In genomic region chr6:70954040-70954439, GRCm38 (mm10) we compare ENCODE assay signal across 9 mouse cellular contexts. TPM values are rescaled to one million over a fixed set of nuclear protein-coding genes. Genes with fewer than 3 reads are reported as not detected.
A peak's percentile ranks its signal among the peaks of the same experiment; 100 is the strongest.
DNase-seq lines count a peak whose midpoint lies in the region; ATAC-seq and TF ChIP-seq lines count a peak whose summit lies in the region.
"Had no signal": no experiment of that assay in that cellular context is flagged by ENCODE, and none has a peak within 500 bp of the region (broad histone marks: within the 10 kb centered on the region; RNA-seq: fewer than 3 reads in every experiment).

No protein-coding gene starts in this region.

- peak; percentile 47; the same call in 1 of the 2 replicates for TF ChIP-seq CTCF in brain, embryonic 14.5 days (IDR thresholded peaks at IDR 0.05; ENCODE audit: borderline replicate concordance, extremely low read depth, insufficient read depth, insufficient read length)

- no peaks in the 10 kb centered on the region for H3K36me3 ChIP-seq in hindbrain, embryonic 11.5 days (ENCODE audit: control insufficient read depth, insufficient read depth, low read length)
- H3K36me3 ChIP-seq in hindbrain, embryonic 12.5 days = no peaks in the 10 kb centered on the region
- H3K36me3 ChIP-seq in neural tube, embryonic 14.5 days (ENCODE audit: control insufficient read depth, insufficient read depth, low read length) = no peaks in the 10 kb centered on the region

- H3K4me3 ChIP-seq in hindbrain, embryonic 11.5 days (ENCODE audit: low read depth, low read length) = no peak overlapping the region
- no peak overlapping the region for H3K4me3 ChIP-seq in hindbrain, embryonic 12.5 days
- H3K4me3 ChIP-seq in neural tube, embryonic 14.5 days (ENCODE audit: low read depth, low read length) = no peak overlapping the region
- H3K4me3 ChIP-seq: erythroblast, embryonic 14.5 days had no signal

- peaks cover 6% of the 10 kb centered on the region; the same call in 1 of the 2 replicates for H3K4me1 ChIP-seq in hindbrain, embryonic 11.5 days (replicated peaks; ENCODE audit: control insufficient read depth, insufficient read depth, low read length)
- peaks cover 9% of the 10 kb centered on the region for H3K4me1 ChIP-seq in hindbrain, embryonic 12.5 days
- peaks cover 11% of the 10 kb centered on the region for H3K4me1 ChIP-seq in neural tube, embryonic 14.5 days (ENCODE audit: control insufficient read depth, insufficient read depth, low read length)

- H3K4me2 ChIP-seq in hindbrain, embryonic 11.5 days (replicated peaks; ENCODE audit: low read depth, low read length) = no peak overlapping the region
- H3K4me2 ChIP-seq in hindbrain, embryonic 12.5 days (replicated peaks) = no peak overlapping the region
- no peak overlapping the region for H3K4me2 ChIP-seq in neural tube, embryonic 14.5 days (ENCODE audit: low read depth, low read length)

- H3K27ac ChIP-seq in hindbrain, embryonic 11.5 days (ENCODE audit: low read depth, low read length) = no peak overlapping the region
- H3K27ac ChIP-seq in hindbrain, embryonic 12.5 days = no peak overlapping the region
- no peak overlapping the region for H3K27ac ChIP-seq in neural tube, embryonic 14.5 days (ENCODE audit: low read depth, low read length)

- H3K9ac ChIP-seq in hindbrain, embryonic 11.5 days (ENCODE audit: low read depth, low read length) = no peak overlapping the region
- no peak overlapping the region for H3K9ac ChIP-seq in hindbrain, embryonic 12.5 days
- H3K9ac ChIP-seq in neural tube, embryonic 14.5 days (replicated peaks; ENCODE audit: low read depth, low read length) = no peak overlapping the region

- TF ChIP-seq POLR2A in brain, embryonic 14.5 days (IDR thresholded peaks at IDR 0.05; ENCODE audit: borderline replicate concordance, extremely low read depth, insufficient read depth, insufficient read length, poor library complexity, severe bottlenecking) = no peak

- no peaks in the 10 kb centered on the region for H3K9me3 ChIP-seq in hindbrain, embryonic 11.5 days (ENCODE audit: control insufficient read depth, low read length)
- H3K9me3 ChIP-seq in hindbrain, embryonic 12.5 days (replicated peaks) = no peaks in the 10 kb centered on the region
- no peaks in the 10 kb centered on the region for H3K9me3 ChIP-seq in neural tube, embryonic 14.5 days (ENCODE audit: control insufficient read depth, low read length)

- DNase-seq in hindbrain, embryonic 11.5 days (ENCODE audit: low spot score) = peak; percentile 41
- no peak for DNase-seq in neural tube, embryonic 10.5 days (ENCODE audit: extremely low spot score, low spot score)
- peak; percentile 71 for DNase-seq in brain, embryonic 14.5 days (ENCODE audit: low read depth)
- peak; percentile 75 for DNase-seq in retina, embryonic 14.5 days (ENCODE audit: low spot score)
- no peak for DNase-seq in right cerebral cortex, postnatal 4 days
- DNase-seq in spleen, postnatal 36 days (ENCODE audit: low spot score in 2 of 2) = no peak

- ATAC-seq in hindbrain, embryonic 11.5 days (ENCODE audit: low FRiP score) = no peak
- no peak for ATAC-seq in hindbrain, embryonic 12.5 days (ENCODE audit: low FRiP score)
- ATAC-seq in neural tube, embryonic 14.5 days (ENCODE audit: low read depth) = 0 out of 2 replicates have a peak, but pooled peaks have one; percentile 7

- WGBS in hindbrain, embryonic 11.5 days = 16% methylated on average over 6 of the region's 6 CpGs
- WGBS in hindbrain, embryonic 12.5 days = 11% methylated on average over 6 of the region's 6 CpGs
- WGBS in neural tube, embryonic 14.5 days = 14% methylated on average over 6 of the region's 6 CpGs

- H3K27me3 ChIP-seq in hindbrain, embryonic 11.5 days (ENCODE audit: control insufficient read depth, insufficient read depth, low read length) = peaks cover 53% of the 10 kb centered on the region
- peaks cover 61% of the 10 kb centered on the region for H3K27me3 ChIP-seq in hindbrain, embryonic 12.5 days
- peaks cover 35% of the 10 kb centered on the region for H3K27me3 ChIP-seq in neural tube, embryonic 14.5 days (ENCODE audit: control insufficient read depth, insufficient read depth, low read length)

RNA-seq across cellular contexts. Expression of gene Foxi3, which starts 2.3 kb away (rescaled TPM):
- polyA plus RNA-seq in hindbrain, embryonic 11.5 days (2014; fragmentation: Nextera tagmentation; extraction: Ambion mirVana) = not detected in 2 replicates
- not detected in 2 replicates for polyA plus RNA-seq in hindbrain, embryonic 12.5 days (2016; fragmentation: Nextera tagmentation; extraction: Ambion mirVana)
- polyA plus RNA-seq in neural tube, embryonic 14.5 days (2014; fragmentation: Nextera tagmentation; extraction: Ambion mirVana) = not detected in 2 replicates
- polyA plus RNA-seq in brain, embryonic 14.5 days (2012; rRNA removed) = 0.08 and 0.49 TPM in 2 replicates
- polyA plus RNA-seq: erythroblast, embryonic 14.5 days had no signal

RNA-seq across cellular contexts. Expression of gene Tex37, which starts 35.3 kb away (rescaled TPM):
- not detected in 2 replicates for polyA plus RNA-seq in hindbrain, embryonic 11.5 days (2014; fragmentation: Nextera tagmentation; extraction: Ambion mirVana)
- not detected in 2 replicates for polyA plus RNA-seq in hindbrain, embryonic 12.5 days (2016; fragmentation: Nextera tagmentation; extraction: Ambion mirVana)
- not detected in 2 replicates for polyA plus RNA-seq in neural tube, embryonic 14.5 days (2014; fragmentation: Nextera tagmentation; extraction: Ambion mirVana)
- polyA plus RNA-seq in brain, embryonic 14.5 days (2012; rRNA removed) = not detected in 2 replicates
- polyA plus RNA-seq: erythroblast, embryonic 14.5 days had no signal

Comparison
In these comparisons a context has a peak if more than half of its experiments do, and no peak if none do; other contexts are left out.
1. DNase-seq: peak in hindbrain, embryonic 11.5 days (single experiment), brain, embryonic 14.5 days (single experiment) and retina, embryonic 14.5 days (single experiment); none in neural tube, embryonic 10.5 days (single experiment), right cerebral cortex, postnatal 4 days (single experiment) and spleen, postnatal 36 days (0 of 2).